Mouse (Mus musculus) heart, postnatal 0 days (tissue): ENCODE measurements around the gene Amd1.

ENCODE experiments used
- CTCF ChIP-seq: IDR thresholded peaks from 2 replicates; pipeline ENCODE4 v1.5.1; 2016; ENCODE audit warnings: antibody characterized with exemption, control low read depth, low read depth
- EP300 ChIP-seq: IDR thresholded peaks from 2 replicates; pipeline ENCODE4 v1.6.1; 2016; ENCODE audit warnings: antibody characterized with exemption, low read depth

DNA sequence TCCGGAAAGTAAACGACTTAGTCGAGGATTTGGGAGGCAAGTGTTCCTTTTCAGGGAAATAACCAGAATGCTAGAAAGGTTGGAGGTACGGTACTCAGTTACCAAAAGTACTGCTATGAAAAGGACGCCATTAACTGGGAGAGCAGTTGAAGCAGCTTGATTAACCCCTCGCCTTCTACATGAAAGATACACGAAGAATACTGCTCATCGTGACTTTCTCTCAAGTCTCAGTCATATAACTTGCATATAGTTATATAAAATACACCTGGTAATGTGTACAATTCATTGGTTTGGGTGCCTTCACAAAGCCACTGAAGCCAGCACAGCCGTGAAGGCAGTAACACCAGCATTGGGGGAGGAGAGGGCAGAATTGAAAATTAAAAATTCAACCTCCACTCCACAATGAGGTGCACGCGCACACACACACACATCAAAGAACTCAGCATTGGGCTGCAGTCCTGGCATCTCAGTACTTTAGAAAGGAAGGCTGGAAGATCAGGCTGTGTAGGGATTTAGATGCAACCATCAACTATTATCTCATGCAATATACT lies 54.7 kb downstream of the Amd1 start:
- TF ChIP-seq CTCF, result no peak
- no peak for TF ChIP-seq EP300
